Mouse (Mus musculus): ENCODE measurements around the gene Wipf1. TPM values are rescaled to one million over a fixed set of nuclear protein-coding genes. Genes with fewer than 3 reads are reported as not detected.
"Not testable (repeated sequence)": the region's sequence is repeated elsewhere in the genome, so short reads cannot be mapped to it uniquely, and the experiment has no call there.

The Wipf1 gene
- total RNA-seq, 2 experiments from 2014 or later: 7.5 to 7.9 TPM

DNA sequence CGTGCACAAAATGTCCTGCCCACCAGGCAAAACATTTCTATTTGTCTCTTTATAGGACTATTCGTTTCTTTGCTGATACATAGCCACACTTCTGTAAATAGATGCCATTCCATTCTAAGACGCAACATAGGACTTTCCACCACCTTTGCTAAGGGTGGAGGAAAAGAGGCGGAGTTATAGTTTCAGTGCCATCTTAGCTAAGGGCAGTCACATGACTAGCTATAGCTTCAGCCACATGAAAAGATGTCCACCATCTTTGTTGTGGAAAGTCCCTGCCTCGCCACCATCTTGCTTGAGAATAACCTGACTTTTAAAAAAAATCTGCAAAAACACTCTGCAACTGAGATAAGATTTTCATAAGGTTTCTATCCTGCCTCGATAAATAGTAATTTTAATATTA lies 15.4 kb downstream of the Wipf1 start:
- intact Hi-C loops (cut with DNase I): no loop called here
- no peak for DNase-seq (ENCODE audit: extremely low spot score in 1 of 2, low spot score in 2 of 2)

DNA sequence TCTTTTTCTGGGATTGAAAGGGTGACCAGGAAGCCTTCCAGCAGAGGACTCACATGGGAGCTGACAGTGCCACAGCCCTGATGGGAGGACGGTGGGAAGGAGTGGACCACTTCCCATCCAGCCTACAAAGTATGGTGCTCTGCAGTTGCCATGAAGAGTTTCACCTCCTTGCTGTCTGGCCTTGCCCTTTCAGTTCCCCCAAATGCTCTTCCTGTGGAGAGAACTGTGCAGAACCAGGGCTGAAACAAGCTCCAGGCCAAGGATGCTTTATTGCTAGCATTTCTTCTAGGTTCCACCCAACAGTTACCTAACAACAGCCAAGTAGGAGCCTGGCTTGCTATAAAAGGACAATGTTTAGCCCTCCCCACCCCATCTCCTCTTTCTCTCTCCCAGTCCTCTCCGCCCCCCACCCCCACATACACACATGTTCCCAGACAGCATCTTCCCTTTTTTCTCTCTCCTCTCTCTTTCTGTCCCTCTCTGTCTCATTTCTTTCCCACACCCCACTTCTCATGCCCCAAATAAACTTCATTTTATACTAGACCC lies 16.3 kb downstream of the Wipf1 start:
- intact Hi-C loops (cut with DNase I): no loop called here
- no peak for DNase-seq (ENCODE audit: extremely low spot score in 1 of 2, low spot score in 2 of 2)

DNA sequence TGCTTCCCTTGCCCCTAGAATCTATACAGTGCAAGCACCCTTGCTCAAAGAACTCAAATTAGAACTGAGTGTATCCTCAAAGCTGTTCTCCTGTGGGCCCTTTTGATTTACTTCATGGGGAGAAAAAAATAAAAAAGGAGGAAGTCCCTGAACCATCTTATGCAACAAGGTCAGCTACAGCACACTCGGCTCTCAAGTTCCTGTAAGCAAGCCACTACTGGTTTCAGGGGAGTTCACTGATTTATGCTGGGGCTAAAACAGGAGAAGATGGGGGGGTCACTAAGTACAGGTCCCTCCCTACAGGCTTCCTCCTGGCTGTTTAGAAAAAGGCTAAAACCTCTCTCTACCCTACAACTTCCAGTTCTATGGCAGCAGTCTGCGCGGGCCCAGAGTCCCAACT lies 17.5 kb downstream of the Wipf1 start:
- intact Hi-C loops (cut with DNase I): no loop called here
- no peak for DNase-seq (ENCODE audit: extremely low spot score in 1 of 2, low spot score in 2 of 2)

DNA sequence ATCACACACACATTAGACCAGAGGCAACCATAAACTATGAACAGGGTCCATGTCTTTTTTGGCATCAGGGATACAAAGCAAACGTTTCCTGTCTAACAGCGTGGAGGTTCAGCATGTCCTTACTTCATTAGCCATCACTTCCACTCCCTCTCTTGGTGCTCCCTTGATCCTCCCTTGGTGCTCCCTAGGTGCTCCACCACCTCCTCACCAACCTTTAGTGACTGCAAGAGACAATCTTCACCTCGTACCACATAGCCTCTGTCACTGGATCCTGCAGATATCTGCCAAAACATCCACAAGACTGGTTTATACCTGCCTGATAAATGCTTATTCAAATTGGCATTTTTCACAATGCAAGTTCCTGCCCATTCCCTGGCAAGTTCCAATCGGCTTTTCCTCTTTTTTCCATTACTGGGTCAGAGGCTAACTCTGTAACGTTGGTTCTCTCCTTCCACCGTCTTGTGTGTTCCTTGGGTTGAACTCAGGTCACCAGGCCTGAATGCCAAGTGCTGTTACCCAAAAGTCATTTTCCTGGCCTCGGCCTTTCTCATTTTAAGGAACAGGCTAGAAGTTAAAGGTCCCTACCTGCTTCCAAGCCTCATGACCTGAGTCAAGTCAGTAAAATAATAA lies 18.7 kb downstream of the Wipf1 start:
- intact Hi-C loops (cut with DNase I): no loop called here
- no peak for DNase-seq (ENCODE audit: extremely low spot score in 1 of 2, low spot score in 2 of 2)

DNA sequence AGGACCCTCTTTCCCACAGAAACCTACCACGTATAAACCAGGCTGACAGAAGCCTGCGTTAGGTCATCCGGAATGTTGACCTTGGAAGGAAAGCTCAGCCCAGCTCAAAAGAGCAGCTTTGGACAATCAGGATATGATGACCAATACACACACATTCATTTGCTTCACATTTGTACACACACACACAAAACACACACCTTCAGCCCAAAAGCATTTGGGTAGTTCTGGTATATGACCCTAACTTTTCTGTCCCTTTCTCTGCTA lies 19.6 kb downstream of the Wipf1 start:
- intact Hi-C loops (cut with DNase I): no loop called here

DNA sequence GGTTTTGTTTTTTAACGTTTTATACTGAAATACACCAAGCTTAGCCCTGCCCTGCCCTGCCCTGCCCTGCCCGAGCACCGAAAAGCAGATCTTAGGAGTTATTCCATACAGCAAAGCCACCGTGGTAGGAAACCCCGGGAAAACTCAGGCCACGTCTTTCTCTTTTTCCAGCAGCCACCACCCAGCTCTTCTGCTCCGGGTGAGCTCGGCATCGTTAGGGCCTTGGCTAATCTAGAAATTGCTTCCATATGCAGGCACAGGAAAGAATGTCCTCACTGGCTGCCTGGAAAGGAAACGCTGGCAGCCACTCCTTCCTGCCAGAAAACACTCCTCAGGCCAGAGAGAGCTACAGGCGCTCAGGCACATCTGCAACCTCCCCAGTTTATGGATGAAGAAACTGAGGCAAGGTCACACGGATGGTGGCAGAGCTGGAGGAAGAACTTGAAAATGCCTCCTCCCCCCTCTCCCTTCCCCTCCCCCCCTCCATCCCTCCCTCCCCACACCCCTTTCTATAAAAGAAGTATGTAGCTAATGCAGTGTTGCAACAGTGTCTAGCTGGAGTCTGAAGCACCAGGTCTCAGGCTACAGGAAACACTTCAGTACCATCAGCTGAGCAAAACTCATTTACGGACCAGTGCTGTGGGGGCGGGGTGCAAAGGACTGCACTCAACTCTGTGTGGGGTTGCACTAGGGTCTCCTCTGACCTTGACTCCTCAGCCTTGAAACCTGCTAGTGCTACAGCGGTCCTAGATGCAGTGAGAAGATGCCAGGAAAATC lies 20.1 kb downstream of the Wipf1 start:
- intact Hi-C loops (cut with DNase I): no loop called here
- DNase-seq (ENCODE audit: extremely low spot score in 1 of 2, low spot score in 2 of 2): peak in 1 of 2 experiments; percentile 32

More for the DNA sequence above, 19.6 kb downstream of the Wipf1 start:
- no peak for DNase-seq (ENCODE audit: extremely low spot score in 1 of 2, low spot score in 2 of 2)

DNA sequence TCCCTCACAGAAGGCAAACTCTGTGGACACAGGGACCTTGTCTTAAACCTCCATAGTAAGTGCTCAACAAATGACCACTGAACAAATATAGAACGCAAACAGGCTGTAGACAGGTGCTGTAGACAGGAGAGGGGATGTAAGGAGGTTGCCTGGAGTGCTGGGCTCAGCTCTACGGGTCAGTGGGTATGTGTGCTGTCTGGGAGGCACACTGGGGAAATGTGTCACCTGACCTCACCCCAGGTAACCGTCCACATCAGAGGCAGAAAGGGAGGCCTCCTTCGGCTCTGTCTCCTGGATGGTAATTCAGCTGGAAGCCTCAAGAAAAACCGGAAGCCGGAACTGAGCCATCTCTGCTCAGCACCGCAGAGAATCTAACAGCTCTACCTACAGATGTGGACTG lies 21.6 kb downstream of the Wipf1 start:
- no peak for DNase-seq (ENCODE audit: extremely low spot score in 1 of 2, low spot score in 2 of 2)
- intact Hi-C loops (cut with DNase I): no loop called here

DNA sequence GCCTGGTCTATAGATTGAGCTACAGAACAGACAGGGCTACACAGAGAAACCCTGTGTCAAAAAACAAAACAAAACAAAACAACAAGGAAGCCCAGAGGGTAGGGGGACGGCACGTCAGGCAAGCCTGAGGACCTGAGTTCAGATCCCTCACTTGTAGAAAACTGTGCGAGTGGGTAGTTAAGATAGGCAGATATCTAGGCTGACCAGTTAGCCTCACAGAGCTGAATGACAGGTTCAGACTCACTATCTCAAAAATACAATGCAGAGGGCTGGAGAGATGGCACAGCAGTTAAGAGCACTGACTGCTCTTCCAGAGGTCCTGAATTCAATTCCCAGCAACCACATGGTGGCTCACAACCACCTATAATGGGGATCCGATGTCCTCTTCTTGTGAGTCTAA lies 23.2 kb downstream of the Wipf1 start:
- DNase-seq (ENCODE audit: extremely low spot score in 1 of 2, low spot score in 2 of 2); intact Hi-C loops (cut with DNase I): not testable (repeated sequence)

DNA sequence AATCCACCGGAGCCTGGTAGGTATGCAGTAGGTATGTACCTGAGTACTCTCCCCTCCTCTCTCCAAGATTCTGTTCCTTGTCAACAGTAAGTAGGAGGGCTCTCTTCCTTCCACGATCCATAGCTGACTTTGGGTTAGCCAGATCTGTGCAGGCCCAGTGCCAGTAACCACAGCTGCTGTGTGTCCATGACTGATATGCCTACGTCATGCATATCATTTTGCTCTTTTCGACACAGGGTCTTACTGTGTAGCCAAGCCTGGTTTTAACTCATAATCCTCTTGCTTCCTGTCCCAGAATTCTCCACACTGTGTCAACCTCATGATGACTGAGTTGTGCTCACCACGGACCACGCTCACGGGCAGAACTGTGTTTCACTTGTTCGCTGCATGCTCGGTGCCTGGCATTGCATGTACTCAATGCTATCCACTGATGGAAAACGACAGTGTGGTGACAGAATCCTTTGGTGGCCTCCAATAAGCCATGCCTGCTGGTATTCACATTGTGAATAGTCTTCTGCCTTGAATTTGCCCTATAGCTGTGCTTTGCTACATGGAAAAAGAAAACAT lies 26.6 kb downstream of the Wipf1 start:
- intact Hi-C loops (cut with DNase I): no loop called here
- no peak for DNase-seq (ENCODE audit: extremely low spot score in 1 of 2, low spot score in 2 of 2)

DNA sequence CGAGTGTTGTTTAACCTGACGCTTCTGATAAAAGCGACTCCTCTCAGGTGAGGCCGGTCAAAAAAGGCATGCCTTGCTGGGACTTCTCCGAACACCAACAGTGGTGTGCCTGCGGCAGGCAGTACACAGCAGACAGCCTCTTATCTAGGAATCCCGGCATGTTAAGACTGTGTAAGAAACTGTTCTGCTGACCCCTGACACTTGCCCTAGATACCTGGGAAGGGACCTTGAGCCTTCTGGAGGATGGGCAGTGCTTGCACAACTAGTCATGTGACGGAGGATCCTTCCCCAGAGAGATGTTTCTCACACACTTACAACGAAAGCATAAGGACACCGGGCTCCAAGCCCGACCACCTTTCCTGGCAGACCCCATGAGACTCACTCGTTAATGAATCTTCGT lies 28.7 kb downstream of the Wipf1 start:
- intact Hi-C loops (cut with DNase I): no loop called here
- no peak for DNase-seq (ENCODE audit: extremely low spot score in 1 of 2, low spot score in 2 of 2)

DNA sequence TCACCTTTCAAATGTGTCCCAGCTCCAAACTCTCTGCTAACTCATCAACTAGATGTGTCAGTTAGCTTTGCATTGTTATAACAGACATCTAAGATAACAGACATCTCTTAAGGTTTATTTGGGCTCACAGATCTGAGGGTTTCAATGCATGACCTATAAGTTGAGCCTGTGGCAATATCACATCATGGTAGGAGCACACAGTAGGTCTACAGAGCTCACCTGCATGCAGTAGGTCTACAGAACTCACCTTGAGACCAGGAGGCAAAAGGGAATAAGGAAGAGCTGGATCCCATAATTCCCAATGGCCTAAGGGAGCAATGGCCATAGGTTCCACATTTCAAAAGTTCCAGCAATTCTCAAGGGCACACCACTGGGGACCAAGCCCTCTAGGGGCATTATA lies 31.2 kb downstream of the Wipf1 start:
- no peak for DNase-seq (ENCODE audit: extremely low spot score in 1 of 2, low spot score in 2 of 2)
- intact Hi-C loops (cut with DNase I): no loop called here

DNA sequence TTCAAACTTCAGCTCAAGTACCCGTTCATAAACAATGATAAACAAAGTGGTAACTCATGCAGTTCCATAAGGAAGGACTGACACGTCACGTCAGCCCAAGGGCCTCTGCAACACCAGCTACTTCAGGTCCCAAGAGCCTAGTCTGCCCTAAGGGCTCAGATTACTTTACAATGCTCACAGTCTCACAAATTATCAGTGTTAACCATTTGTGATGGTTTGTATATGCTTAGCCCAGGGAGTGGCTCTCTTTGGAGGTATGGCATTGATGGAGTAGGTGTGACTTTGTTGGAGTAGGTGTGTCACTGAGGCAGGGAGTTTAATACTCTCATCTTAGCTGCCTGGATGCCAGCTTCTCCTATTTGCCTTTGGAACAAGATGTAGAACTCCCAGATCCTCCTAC lies 32.0 kb downstream of the Wipf1 start:
- DNase-seq (ENCODE audit: extremely low spot score in 1 of 2, low spot score in 2 of 2): no peak
- intact Hi-C loops (cut with DNase I): no loop called here

DNA sequence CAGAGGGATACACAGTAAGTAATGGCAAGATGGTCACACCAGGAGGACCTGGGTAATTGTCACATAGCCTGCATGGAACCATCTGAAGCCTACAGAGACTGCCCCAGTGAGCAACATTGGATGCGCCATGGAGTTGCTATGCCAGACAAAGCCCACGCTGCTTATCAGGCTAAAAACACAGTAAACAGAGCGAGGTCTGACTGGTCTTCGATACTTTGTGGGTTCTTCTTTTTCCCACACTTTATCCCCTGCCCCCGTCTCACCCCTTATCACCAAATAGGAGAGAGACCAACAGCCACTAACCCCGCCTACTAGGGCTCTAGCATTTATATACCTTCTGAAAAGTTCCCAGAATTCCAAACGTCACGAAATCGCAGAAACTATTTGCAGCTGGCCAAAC lies 32.6 kb downstream of the Wipf1 start:
- intact Hi-C loops (cut with DNase I): no loop called here
- DNase-seq (ENCODE audit: extremely low spot score in 1 of 2, low spot score in 2 of 2): no peak

DNA sequence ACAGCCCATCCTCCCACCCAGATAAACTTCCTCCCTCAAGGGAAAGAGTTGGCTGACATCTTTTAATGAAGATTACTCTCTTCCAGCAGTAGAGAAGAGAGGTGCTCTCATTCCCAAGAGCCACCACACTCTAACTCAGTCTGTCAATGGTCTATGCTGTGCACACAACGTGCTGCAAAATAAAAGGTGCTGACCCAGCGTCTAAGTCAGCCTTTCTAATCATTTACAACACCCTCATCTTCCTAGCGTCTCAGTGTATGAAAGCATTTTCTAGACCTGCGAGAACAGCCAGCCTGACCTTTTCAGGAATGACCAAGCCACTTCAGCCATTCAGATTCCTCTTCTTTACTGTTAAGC lies 33.2 kb downstream of the Wipf1 start:
- intact Hi-C loops (cut with DNase I): no loop called here
- DNase-seq (ENCODE audit: extremely low spot score in 1 of 2, low spot score in 2 of 2): no peak

DNA sequence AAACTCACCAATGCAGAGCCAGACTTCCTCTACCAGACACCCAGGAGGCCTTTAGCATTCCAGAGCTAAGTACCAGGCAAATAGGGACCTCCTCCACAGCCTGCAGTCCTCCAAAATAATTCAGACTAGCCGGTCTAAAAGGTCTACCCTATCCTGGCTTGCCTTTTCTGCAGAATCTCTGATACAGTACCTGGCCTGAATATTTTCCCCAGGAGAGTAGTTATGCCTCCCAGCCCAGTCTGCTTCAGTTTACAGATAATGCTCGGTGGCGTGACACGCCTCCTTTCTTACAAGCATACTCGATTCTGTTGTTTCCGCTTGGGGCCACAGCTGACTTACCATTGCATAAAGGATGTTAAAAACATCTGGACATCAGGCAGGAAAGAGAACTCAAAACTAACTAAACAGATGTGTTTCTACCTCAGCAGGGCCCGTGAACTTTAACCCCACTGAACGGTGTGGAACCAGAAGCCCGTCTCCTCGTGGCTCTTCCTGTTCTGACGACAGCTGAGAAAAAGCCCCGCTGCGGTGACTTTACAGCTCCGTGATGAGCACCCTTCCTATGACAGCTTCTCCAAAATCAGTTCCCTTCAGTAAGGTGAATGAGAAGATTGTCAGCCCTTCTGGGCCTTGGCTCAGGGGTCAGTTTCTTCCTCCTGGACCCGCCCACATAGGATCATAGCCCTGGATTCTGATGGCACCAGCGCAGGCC lies 33.8 kb downstream of the Wipf1 start:
- DNase-seq (ENCODE audit: extremely low spot score in 1 of 2, low spot score in 2 of 2): peak in 1 of 2 experiments; percentile 55
- intact Hi-C loops (cut with DNase I): no loop called here

DNA sequence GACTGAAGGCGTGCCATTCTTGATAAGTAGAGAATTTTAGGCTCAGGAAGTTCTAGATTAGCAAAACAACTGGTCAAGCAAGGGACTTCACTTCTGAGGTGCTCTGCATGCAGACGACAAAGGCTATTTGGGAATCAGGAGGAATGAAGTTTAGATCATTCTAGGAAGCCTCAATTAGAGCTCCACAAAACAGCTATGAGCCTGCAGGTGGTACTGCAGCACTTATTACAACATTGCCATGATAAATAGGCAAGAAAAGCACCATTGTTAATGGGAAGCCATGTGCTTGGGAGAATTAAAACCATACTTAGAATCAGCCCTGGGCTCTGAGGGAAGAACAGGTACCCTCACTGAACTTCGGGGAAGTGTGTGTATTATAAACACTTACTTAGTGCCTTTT lies 36.0 kb downstream of the Wipf1 start:
- intact Hi-C loops (cut with DNase I): no loop called here
- no peak for DNase-seq (ENCODE audit: extremely low spot score in 1 of 2, low spot score in 2 of 2)

DNA sequence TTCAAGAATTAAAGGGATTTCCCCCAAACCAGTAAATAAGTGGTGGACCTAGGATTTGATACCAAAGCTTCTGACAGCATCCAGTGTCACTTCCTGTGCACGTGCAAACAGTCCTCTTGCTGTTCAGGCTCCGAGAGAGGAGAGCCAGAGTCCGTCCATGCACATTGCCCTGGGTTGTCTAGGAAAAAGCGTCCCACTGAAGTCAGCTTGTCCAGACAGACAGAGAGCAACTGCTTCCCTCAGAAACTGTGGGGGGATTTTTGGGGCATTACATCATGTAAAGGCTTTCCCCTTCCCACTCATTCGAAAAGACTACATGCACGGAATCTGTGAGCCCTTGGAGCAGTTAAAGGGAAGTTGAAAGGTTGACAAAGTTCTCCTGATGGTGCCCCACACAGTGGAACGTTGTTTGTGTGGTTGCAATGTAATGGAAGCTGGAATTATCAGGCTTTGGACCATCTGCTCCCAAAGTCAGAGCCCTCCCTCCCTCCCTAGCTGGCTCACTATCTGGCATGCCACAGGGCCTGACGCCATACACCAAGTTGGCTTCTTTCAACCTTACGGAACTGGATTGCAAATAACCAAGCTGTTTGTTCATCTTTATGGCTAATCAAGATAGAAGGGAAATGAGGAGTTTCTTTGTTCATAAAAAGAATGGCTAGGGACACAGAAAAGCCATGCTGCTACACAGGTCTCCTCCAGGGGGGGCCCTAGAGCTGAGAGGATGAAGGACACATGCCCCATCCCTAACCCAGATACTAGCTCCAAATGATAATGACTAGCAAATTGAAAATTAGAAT lies 37.9 kb downstream of the Wipf1 start:
- intact Hi-C loops (cut with DNase I): no loop called here
- peak in 1 of 2 experiments; percentile 56 for DNase-seq (ENCODE audit: extremely low spot score in 1 of 2, low spot score in 2 of 2)

DNA sequence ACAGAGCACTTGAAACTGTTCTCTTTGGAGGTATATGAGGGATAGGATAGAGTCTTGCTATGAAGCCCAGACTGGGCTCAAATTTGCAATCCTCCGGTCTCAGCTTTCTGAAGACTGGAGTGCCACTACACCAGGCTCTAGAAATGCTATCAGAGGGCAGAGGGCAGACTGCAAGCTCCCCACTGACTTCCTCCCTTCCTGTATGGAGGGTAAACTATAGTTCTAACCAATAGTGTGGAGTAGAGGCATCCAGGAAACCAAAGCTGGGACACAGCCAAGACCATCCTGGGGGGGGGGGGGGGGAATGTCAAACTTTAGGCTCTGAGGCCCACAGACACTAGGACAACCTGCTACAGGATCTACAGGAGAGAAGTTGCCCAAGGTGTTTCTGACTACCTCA lies 39.1 kb downstream of the Wipf1 start:
- no peak for DNase-seq (ENCODE audit: extremely low spot score in 1 of 2, low spot score in 2 of 2)
- intact Hi-C loops (cut with DNase I): no loop called here

DNA sequence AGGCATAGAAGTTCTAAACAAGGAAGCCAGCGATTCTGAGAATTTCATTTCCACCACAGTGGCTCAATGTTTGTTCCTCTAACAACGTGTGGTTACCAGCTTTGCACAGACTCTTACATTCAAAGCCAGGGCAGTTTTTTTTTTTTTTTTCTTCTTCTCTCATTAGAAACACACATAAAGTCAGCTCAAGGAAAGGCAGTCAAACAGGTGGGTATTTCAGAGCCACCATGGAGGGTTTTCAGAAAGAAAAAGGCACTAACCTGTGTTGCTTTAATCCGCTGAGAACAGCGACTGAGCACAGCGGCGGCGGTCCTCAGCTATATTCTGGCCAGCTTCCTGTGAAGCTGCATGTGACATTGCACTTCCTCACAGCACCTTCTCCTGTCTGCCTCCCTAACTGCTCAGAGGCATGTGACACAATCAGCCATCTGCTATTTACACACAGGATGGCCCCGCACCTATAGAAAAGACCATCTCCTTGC lies 43.4 kb downstream of the Wipf1 start:
- DNase-seq (ENCODE audit: extremely low spot score in 1 of 2, low spot score in 2 of 2): no peak
- intact Hi-C loops (cut with DNase I): no loop called here
